Mouse (Mus musculus): ENCODE measurements around the gene Mab21l2.

GRCm38 (mm10) chr3:86545945-86546344 lies 2.5 kb downstream of the Mab21l2 start:
- TF ChIP-seq MAX (IDR thresholded peaks at IDR 0.05; ENCODE audit: low read length): no peak
- no peak for TF ChIP-seq CTCF (conservative IDR thresholded peaks at IDR 0.05 in 1 of 2, IDR thresholded peaks at IDR 0.05 in 1 of 2; ENCODE audit: low read depth in 2 of 2, low read length in 2 of 2)
- no peak for TF ChIP-seq TCF12 (IDR thresholded peaks at IDR 0.05; ENCODE audit: low read depth, low read length)
- no peak for TF ChIP-seq POLR2A (IDR thresholded peaks at IDR 0.05; ENCODE audit: low read depth, low read length)
- no peak for TF ChIP-seq ETS1 (conservative IDR thresholded peaks at IDR 0.05; ENCODE audit: low read depth, low read length)
- TF ChIP-seq ZKSCAN1 (IDR thresholded peaks at IDR 0.05; ENCODE audit: borderline replicate concordance, low read depth, low read length): no peak
